Mouse (Mus musculus) kidney, adult 8-10 months (tissue): ENCODE data around the gene Slc24a4.
"Not testable (repeated sequence)": the region's sequence is repeated elsewhere in the genome, so short reads cannot be mapped to it uniquely, and the experiment has no call there.

Source experiments
- DNase-seq, 2 experiments: peaks; one replicate each; pipeline ENCODE4 v3.0.0; 2022

Gene Slc24a4

DNA sequence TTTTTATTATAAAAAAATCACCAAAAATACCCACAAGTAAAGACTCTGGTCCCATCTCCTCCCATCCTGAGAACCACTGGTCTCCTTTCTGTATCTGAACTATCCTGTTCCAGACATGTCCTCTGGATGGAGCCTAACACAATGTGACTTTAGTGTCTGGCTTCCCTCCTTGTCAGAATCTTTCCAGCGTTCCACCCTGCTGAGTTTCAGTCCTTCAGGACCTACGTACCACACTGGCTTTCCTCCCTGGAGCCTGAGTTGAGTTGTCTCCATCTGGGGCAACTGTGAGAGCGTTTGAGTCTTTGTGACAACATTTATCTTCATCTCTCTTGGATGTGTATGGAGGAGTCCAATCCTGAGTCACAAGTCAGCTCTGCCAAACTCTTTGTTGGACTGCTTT, 123.5 kb downstream of the Slc24a4 start:
- DNase-seq: no peak

DNA sequence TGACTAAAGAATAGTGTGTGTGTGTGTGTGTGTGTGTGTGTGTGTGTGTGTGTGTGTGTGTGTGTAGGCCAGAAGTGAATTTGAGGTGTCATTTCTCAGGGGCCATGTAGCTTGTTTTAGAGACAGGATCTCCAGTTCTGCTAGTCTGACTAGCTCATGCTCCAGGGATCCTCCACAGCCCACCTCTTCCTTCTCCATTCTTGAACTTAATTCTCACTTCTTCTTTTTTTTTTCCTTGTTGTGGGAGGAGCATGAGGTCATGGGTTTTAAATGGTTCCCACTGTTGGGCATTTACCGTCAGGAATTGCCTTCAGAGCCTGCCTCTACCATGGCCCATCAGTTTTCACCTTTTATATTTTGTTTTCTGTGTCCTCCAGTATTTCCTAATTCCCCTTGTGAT, 124.0 kb downstream of the Slc24a4 start:
- DNase-seq: no peak

DNA sequence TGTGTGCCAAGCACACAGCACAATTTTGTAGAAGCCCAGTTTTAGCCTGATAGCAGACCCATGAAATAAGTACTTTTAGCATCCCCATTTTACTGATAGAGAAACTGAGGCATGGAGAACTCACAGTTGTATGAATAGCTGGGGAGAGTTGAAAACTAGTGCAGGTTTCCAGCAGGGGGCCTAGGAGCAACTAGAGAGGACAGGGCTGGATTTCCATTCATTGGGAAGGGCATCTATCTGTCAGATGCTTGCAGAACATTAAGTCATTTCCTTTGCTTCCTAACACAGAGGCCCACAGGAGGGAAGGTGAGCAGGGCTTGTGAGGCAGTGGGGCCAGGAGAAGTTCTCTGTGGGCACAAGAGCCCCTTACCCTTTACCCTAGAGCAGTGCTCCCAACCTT, 126.5 kb downstream of the Slc24a4 start:
- no peak for DNase-seq

DNA sequence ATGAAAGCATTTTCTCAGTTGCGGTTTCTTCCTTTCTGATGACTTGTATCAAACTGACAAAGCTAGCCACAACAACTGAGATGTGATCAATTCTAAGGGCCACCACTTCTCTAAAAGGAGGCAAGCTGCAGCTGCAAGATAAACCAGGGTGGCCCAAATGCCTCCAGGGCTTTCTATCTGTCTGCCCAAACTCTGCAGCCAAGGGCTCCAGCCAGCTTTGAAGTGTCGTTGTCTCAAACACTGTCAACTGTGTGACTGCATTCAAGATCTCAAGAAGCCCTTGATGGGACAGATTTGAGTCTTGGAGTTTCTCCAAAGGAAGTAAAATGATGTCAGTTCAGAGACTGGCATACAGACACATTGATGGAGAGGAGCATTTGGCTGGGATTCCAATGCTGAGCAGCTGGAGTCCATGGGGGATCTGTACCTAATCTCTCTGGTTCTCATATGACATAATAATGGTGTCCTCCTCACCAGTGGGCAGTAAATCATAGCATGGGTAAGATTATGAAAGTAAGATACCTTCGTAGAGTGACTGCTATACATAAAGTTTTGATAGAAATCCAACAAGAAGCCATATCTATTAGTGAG, 130.1 kb downstream of the Slc24a4 start:
- DNase-seq: no peak

DNA sequence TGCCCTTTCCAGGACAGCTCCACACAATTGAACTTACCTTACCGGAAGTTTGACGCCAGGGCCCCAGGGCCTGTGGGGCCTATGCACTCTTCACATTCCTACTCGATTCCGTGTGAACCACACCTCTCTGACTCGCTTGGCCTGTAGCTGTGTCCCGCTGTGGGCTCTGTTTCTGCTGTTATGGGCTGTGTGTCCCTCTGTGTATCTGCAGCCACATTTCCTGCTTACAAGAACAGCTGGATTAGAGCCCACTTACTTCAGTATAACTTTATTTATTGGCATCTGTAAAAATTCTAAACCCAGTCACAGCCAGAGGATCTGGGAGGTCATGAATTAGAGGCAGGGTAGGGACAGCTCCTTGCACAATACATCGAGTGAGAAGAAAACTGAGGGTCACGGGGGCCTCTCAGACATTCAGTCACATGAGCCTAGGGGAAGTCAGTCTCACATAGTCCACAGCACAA, 133.4 kb downstream of the Slc24a4 start:
- DNase-seq: peak; percentile 26 to 46

DNA sequence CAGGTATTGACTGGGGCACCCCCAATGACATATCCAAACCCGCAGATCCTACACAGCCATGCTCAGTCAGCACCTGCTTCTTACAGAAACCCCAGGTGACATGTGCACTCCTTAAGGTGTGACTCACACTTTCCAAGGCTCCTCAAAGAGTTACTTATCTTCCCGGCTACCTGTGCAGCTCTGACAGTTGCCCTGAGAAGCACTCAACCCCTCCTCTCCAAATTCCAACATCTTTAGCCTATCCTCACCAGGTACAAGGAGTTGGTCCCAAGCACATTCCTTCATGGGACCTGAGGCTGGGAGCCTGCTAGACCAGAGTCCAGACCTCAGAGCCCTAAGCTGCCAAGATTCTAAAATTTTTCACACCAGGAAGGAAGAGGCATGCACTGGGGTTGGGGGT, 134.3 kb downstream of the Slc24a4 start:
- DNase-seq: no peak

DNA sequence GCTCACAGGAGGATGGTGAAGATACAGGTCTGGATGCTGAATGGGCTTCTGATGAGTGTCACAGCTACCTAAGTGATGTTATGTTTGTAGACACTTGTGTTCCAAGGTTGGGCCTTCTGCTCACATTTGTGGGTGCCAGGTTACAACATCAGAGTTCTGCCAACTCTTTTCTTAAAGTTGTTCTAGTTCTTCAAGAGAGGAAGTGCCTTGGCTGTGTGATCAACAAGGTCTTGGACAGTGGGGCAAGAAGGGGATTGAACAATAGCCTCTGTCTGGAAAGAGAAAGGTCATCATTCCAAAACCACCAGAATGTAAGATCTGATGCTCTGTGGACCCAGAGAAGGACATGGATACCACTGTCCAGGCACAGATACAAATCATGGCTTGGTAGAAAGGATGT, 134.7 kb downstream of the Slc24a4 start:
- DNase-seq: no peak

DNA sequence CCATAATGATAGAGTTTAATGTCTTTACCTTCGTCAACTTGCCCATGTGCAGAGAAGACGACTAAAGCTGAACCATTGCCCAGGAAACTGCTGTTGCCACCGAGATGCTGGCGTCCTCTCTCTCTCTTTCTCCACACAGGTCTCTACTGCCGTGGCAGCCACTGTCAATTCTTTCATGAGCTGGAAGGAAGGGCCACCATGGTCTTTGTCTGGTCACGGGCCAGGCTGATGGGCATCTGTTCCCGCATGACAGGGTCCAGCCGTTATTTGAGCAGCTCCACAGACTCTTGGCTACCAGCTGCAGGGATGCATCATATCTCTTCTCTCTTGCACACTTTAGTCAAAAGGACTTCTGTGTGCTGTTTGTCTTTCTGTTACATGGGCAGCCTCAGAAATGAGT, 137.9 kb downstream of the Slc24a4 start:
- no peak for DNase-seq

DNA sequence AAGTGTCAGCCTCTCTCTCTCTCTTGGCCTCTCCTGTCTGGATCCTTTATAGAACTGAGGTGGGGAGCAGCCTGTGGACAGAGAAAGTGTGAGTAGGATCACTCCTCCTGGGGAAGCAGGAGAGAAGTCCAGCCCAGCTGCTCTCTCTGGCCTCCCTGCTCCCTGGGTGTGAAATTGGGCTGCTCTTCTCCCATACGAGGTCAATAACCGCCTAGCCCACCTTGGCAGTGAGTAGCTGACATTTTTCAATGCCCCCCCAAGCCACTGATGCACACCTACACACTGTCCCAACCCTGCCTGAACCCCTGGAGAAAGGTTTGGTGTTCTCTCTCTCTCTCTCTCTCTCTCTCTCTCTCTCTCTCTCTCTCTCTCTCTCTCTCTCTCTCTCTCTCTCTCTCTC, 140.6 kb downstream of the Slc24a4 start:
- no peak for DNase-seq

DNA sequence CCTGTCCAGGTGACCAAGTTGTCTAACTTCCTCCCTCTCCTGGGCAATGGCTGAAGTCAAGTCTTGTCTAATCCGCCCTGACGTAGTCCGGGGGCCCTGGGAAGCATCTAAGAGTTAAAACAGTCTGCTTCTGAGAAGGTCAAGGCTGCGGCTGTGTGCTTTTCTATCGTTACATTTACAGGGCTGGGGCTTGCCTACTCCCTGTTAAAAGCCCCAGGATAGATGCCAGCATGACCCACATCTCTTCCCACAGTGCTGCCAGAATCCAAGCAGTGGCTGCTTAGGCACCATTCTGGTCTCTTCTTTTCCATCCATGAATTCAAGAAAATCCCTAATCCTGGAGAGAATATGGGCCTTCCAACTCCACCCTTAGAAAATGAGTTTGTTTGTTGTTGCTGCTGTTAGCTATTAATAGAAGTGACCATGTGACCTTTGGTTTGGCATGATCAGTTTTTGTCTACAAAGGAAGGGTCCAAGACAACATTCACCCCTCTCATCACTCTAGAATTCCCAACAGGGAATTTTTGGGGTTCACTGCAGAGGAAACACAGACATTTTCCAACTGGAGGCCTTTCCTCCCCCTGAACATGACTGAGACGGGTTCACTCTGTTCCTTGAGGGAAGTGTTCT, 142.4 kb downstream of the Slc24a4 start:
- DNase-seq: peak in 1 of 2 experiments; percentile 35

DNA sequence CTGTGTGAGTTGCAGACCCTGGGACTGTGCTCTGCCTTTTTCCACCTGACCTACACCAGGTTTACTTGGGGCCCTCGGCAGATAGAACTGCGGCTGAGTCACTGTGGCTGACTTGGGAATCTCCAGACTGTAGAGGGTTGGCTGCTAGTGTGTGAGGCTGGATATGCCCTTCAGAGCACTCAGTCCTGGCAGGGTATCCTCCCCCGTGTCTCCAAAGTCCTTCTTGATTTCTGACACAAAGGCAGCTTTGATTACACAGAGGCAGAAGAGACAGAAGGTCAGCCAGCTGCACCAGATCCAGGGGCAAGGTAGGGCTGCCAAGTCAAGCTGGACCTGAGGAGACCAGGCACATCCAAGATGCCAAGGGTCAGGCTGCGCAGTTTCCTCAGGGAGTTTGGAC, 142.9 kb downstream of the Slc24a4 start:
- DNase-seq: peak; percentile 84 to 90

DNA sequence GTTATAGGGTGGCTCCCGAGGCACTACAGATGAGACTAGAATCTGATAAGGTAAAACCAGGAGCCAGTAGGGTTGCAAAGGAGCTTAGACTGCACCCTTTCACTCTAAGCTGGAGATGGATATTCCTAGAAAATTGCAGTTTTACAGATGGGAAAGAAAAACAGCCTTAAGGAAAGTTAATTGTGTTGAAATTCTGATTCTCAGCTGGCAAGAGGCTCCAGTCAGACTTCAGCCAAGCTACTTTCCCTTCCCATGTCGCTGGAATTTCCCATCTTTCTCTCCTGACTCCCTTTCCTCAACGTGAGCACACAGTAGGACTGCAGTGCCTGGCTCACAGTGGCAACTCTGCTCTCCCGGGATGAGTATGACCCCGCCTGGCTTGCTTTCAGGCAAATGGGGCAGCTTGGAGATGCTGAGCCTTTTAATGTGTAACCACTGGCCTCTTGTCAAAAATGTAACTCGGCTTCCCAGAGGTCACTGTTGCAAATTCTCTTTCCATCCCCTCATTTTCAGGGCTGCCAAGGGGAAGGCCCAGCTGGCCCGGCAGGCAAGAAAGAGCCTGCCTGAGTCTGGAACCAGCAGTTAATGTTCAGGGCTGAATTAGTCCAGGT, 147.4 kb downstream of the Slc24a4 start:
- DNase-seq: peak; percentile 86 to 94

DNA sequence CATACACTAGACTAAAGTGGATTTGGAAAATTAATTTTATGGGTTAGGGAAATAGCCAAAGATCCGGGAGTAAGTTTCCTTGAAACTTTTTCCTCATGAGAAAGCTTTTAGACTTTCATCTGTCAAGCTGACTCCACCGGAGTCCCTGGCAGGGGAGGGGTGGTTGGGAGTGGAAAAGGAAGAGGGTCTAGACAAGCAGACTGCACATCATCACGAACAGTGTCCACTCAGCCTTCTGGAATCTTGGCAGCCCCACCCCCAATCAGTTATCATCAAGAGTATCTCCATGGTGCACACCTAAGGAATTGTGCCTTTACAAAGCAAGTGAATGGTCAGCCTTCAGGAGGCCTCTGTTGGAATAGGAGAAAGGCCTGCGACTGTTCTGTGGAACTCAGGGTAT, 151.8 kb downstream of the Slc24a4 start:
- DNase-seq: not testable (repeated sequence)

DNA sequence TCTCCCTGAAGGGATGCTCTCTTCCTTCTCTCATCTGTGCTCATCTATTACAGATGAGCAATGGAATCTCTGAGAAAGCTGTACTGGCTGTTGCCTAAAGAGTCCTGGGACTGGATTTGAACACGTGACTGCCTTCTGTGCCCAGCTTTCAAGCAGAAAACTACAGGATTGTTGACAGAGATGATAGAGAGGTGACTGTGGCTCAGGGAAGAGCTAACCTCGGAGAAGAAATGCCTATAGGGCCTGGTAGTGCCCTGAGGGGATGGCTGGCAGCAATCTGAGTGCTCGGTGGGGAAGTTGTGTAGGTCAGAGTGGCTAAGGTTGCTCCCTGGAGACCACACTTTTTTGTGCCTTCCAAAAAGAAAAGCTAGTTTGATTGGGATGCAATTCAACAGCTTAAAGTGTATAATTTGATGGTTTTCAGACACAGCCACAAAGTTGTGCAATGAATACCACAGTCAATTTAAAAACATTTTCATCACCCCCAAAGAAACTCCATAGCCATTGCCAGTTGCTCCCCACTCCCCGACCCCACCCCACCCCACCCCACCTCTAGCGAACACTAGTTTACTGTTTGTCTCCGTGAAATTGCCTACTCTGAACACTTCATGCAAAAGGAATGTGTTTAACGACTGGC, 152.5 kb downstream of the Slc24a4 start:
- DNase-seq: no peak

DNA sequence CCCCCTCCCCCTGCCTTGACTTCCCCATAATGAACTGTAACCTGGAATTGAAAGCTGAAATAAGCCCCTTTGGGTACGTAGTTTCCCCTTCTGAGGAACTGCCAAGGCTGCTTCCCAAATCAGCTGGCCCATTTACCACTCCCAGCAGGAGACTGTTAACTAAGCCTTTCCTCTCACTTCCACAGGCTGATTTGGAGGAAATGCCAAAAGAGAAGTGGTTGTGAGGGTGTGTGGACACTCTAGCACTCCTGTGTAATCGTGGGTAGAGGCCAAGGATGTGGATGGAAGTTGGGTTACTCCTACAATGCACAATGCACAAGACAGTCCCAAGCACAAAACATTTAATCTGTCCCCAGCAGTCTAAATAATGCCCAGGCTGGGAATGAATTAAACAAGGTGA, 153.6 kb downstream of the Slc24a4 start:
- DNase-seq: no peak

DNA sequence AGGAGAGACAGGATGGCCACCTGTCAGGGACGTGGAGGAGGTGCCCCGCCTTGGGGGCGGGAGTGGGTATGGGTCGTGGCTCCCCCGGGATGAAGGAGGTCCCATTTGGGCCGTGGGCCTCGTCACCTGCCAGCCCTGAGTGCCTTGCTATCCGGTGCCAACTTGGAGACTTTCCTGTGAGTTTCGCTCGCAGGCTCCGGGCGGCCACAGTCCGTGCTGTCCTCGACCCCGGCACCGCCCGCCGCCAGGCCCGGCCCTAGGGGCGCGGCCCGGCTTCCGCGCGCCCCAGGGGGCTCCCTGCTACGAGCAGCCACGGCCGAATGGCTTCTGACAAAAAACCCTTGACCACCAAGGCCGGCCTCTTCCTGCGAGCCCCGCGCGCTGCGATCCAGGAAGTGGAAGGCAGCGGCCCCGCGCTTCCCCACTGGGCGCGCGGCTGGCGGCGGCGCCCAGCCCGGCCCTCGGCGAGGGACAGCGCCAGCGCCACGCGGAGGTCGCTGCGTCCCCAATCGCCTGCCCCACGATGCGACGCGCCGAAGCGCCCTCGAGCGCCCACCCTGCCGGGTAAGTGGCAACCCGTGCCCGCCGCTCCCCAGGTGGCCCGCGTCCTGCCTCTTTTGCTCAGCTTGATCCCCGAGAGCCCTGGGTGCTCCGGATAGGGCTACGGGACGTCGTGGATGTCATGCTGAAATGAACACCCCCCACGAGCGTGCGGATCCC, 154.4 kb downstream of the Slc24a4 start, which contains the start of gene Rin3:
TSS of gene Rin3 (plus strand) at position 286 of the 720 bp plus-strand sequence.
- peak; percentile 58 to 62 for DNase-seq

DNA sequence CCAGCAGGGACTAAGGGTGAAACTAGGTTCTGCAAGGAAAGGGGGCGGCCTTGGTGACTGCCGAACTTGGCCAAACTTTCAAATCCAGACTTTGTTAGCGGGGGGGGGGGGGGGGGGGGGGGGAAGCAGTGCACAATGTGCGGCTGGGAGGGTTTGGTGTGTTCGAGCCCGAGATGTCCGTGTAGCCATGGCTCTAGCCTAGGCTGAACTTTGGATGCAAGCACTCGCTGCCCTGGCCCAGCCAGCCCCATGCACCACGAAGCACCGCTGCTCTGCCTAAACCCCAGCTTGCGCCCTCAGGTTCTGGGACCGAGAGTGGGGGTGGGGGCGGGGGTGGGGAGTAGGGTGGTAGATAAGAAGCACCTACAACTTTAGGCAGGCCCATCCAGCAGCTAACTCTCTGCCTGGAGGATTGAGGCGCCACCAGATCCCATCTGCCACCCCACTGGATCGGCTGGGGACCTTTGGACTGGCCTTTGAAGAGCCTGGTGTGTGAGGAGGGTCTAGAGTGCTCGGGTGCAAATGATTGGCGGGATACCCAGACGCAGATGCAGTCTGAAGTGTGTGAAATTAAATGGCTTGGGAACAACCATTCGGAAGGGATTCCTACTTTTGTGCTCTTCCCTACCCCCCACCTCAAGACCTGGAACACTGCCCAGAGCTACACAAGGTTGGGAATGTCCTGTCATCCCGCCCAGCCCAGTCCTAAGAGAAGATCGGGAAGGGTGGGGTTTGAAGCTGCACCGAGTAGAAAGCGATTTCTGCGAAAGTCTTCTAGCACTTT, 155.1 kb downstream of the Slc24a4 start:
- DNase-seq: peak; percentile 78 to 81

DNA sequence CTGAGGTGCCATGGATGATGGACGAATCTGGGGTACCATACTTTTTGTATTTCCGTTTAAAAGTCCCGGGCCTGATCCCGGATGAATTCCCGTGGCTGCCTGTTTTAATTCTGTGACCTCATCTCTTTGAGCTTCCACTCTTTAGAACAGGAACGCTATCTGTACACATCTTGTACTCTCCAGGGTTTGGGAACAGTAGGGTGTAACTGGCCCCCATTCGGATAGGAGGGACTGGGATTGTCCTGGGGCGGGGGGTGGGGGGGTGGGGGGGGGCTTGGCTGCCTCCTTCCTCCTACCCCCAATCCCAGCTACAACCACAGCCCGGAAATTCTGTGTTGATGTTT, 155.7 kb downstream of the Slc24a4 start:
- no peak for DNase-seq

DNA sequence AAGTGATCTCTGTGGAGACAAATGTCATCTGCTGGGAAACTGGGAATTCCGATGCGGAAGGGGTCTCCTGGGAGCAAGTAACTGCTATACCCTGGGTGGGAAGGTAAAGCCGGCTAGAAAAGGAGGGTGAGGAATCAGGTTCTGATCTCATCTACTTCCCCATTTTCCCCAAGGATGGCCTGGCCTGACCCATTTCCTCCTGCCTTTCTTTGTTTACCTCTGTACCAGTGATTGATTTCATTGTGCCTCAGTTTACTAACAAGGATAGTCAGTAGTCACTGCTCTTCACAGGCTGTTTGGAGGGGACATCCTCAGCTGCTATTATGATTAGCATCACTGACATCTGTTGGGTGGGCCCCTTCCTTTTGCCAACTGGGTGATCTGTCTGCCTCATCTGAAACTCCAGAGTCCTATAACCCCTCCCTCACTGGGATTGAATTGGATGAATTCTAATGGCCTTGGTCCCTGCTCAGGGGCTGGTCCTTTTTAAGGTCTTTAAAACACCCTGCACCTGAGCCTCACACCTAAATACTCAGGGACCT, 156.2 kb downstream of the Slc24a4 start:
- DNase-seq: no peak

DNA sequence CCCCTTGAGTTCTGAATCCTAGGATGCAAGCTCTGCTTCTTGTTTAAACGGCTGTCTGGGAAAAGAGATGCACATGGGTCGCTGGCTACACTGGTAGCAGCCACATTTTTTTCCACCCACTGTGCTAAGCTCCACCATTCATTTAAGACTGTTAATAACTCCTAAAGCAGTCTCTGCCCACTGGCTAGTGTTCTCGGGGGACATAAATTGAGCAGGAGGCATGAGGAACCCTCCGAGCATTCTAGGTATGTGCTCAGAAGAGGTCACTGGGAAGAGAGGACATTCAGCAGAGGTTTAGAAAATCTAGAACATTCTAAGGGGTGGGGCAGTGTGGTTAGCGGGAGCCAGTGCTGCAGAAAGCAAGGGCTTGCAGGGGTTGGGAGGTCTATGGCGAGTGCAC, 156.8 kb downstream of the Slc24a4 start:
- DNase-seq: no peak

DNA sequence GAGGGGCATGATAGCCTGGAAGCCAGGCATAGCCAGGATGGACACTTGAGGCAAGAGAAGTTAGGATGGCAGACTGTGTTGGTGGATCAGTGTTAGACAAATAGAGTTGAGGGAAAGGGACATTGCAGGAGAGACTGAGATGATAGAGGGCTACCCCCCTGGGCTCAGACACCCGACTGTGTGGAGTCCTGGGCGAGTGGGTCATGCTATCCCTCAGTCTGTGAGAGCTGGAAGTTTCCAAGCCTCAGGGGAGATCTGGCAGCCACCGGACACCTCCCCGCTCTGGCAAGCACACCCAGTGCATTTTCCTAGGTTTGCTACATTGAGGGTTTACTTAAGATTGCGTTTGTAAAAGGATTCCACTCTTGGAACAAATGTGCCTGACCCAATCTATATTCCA, 157.2 kb downstream of the Slc24a4 start:
- no peak for DNase-seq
